Mouse (Mus musculus) liver, adult 2 months (tissue): ENCODE results near the gene Sgk1. TPM values are rescaled to one million over a fixed set of nuclear protein-coding genes. Genes with fewer than 3 reads are reported as not detected.

ENCODE experiments used
- DNase-seq: peaks from one replicate; pipeline ENCODE4 v3.0.0-alpha.2; 2011; ENCODE audit warnings: low read depth, low spot score; ENCODE audit errors: extremely low read depth
- H3K27ac ChIP-seq: fragments of 200-500 bp; replicated peaks from 2 replicates; pipeline ENCODE4 v1.5.1; 2012; ENCODE audit warnings: low read depth, mild to moderate bottlenecking, control low read depth, inconsistent platforms, low read length; ENCODE audit not compliant: insufficient read depth
- H3K27me3 ChIP-seq: fragments of 200-500 bp; 2 replicates; pipeline ENCODE4 v1.6.1; 2012; ENCODE audit warnings: mild to moderate bottlenecking, moderate library complexity, low read length, inconsistent platforms; ENCODE audit not compliant: control insufficient read depth, insufficient read depth
- H3K36me3 ChIP-seq: fragments of 200-500 bp; 2 replicates; pipeline ENCODE4 v1.6.1; 2012; ENCODE audit warnings: low read length, inconsistent platforms; ENCODE audit not compliant: control insufficient read depth, insufficient read depth
- H3K4me1 ChIP-seq: fragments of 200-500 bp; 2 replicates; pipeline ENCODE4 v1.6.1; 2011; ENCODE audit warnings: low read length; ENCODE audit not compliant: control insufficient read depth, insufficient read depth
- H3K4me3 ChIP-seq: fragments of 200-500 bp; 2 replicates; pipeline ENCODE4 v1.5.1; 2011; ENCODE audit warnings: low read depth, mild to moderate bottlenecking, control low read depth, low read length, moderate library complexity; ENCODE audit not compliant: insufficient read depth
- H3K79me2 ChIP-seq: fragments of 200-500 bp; 2 replicates; pipeline ENCODE4 v1.6.1; 2012; ENCODE audit warnings: inconsistent platforms, mild to moderate bottlenecking, low read length, moderate library complexity; ENCODE audit not compliant: control insufficient read depth, insufficient read depth
- H3K9ac ChIP-seq: fragments of 200-500 bp; 2 replicates; pipeline ENCODE4 v1.6.1; 2012; ENCODE audit warnings: low read depth, mild to moderate bottlenecking, control low read depth, inconsistent platforms, low read length
- CTCF ChIP-seq: fragments of 200-500 bp; IDR thresholded peaks from 2 replicates; pipeline ENCODE4 v1.5.1; 2011; ENCODE audit warnings: low read depth, low read length, control low read depth
- POLR2A ChIP-seq: fragments of 200-500 bp; IDR thresholded peaks from 2 replicates; pipeline ENCODE4 v1.6.1; 2011; ENCODE audit warnings: low read length, control low read depth; ENCODE audit not compliant: insufficient read depth; ENCODE audit errors: extremely low read depth
- WGBS: fragments of 180-500 bp; shearing (Covaris S2); methylation state at CpG from one replicate; pipeline ENCODE4 v1.1.7; 2018; 5-methylcytosine and 5-hydroxymethylcytosine counted together
- polyA plus RNA-seq: library from polyadenylated mRNA; depleted of rRNA; stranded (reverse); fragments of >200 nt; gene quantifications from 2 replicates; pipeline ENCODE4 v1.2.3, GENCODE M21; 2012
- total RNA-seq: library from RNA; depleted of rRNA; stranded (reverse); fragments of >200 nt; gene quantifications from 2 replicates; pipeline ENCODE4 v1.2.3, GENCODE M21; 2014

The Sgk1 gene
- total and polyA plus RNA-seq, 2 experiments, result 8.9 to 20.9 TPM

DNA sequence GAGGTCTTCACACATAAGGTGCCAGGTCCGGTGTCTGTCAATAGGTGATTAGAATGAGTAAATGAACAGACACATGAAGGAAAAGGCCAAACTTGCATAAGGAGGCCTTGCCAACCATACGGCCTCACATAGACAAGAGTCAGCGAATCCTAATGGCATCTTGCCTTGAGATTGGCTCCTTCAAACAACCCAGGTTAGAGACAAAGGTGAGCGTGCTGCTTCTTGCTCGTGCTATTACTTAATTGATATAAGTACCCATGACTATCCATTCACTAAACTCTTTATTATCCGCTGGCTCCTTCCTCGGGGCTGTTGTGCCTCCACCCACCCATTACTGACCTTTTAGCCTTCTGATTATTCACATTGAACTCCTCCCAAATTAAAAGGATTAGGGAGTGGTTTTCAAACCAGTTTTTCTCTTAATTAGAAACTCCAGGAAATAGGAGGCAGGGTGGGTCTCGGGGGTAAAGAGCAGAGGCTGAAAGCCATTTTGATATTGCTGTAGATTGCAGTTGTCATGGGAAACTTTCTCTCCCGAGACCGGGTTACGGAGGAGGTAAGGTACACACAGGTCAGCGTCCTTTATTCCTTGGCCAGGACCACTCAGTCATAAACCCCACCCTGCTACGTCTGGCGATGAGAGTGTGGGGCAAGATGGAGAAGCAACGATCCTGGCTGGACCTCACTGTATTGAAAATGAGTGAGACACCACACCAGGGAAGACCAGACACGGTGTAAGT, 33.9 kb upstream of the Sgk1 start:
- Histone ChIP-seq H3K9ac (no peak overlapping the region), H3K27ac (no peak overlapping the region), H3K36me3 (no peaks in the 10 kb centered on the region), H3K4me3 (no peak overlapping the region), H3K79me2 (no peaks in the 10 kb centered on the region), H3K27me3 (no peaks in the 10 kb centered on the region), H3K4me1 (no peaks in the 10 kb centered on the region)
- TF ChIP-seq CTCF, result no peak
- no peak for TF ChIP-seq POLR2A
- DNase-seq, result no peak
- 92% methylated on average over 16 of the region's 16 CpGs for WGBS

DNA sequence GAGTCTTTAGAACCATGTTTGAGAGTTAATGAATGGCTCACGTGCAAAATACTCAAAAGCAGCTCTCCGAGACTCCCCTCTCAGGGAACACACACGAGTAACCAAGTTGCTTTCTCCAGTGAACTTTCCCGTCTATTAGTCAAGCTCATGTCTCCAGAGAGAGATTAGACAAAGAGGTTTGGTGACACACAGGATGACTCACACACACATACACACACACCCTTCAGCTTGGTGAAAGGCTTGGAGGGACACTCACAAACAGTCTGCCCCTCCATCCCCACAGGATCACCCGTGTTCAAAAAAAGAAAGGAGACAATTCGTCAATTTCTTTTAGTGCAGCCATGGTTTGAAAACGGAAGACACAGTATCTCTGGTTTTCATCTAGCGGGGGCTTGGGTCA, 32.7 kb upstream of the Sgk1 start:
- DNase-seq, result no peak
- no peak overlapping the region for H3K4me3 ChIP-seq
- H3K27me3 ChIP-seq, result no peaks in the 10 kb centered on the region
- no peak for TF ChIP-seq CTCF
- no peak for TF ChIP-seq POLR2A
- H3K79me2 ChIP-seq, result no peaks in the 10 kb centered on the region
- no peaks in the 10 kb centered on the region for H3K4me1 ChIP-seq
- no peak overlapping the region for H3K27ac ChIP-seq
- no peaks in the 10 kb centered on the region for H3K36me3 ChIP-seq
- no peak overlapping the region for H3K9ac ChIP-seq
- WGBS, result 91% methylated on average over 8 of the region's 8 CpGs

DNA sequence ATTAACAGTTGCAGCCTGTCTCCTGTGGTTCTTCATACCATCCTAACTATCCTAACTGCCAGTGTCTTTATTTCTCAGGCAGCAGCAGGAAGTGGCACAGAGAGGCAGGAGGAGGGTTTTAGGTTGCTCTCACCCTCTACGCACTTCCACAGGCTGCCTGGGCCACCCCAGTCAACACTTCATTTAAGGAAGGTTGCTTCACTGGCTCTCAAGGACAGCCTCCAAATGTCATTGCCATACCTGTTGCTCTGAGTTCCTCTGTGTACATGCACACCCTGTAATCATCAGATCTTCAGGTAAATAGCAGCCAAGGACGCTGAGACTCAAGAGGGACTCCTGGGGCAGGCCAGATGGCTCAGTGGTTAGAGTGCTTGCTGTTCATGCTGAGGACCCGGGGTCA, 31.7 kb upstream of the Sgk1 start:
- TF ChIP-seq CTCF (no peak), POLR2A (no peak)
- H3K4me1 ChIP-seq, result no peaks in the 10 kb centered on the region
- WGBS, result 82% methylated on average over 3 of the region's 3 CpGs
- H3K9ac ChIP-seq, result no peak overlapping the region
- no peaks in the 10 kb centered on the region for H3K79me2 ChIP-seq
- DNase-seq, result no peak
- no peak overlapping the region for H3K27ac ChIP-seq
- H3K4me3 ChIP-seq, result no peak overlapping the region
- no peaks in the 10 kb centered on the region for H3K27me3 ChIP-seq
- H3K36me3 ChIP-seq, result no peaks in the 10 kb centered on the region

DNA sequence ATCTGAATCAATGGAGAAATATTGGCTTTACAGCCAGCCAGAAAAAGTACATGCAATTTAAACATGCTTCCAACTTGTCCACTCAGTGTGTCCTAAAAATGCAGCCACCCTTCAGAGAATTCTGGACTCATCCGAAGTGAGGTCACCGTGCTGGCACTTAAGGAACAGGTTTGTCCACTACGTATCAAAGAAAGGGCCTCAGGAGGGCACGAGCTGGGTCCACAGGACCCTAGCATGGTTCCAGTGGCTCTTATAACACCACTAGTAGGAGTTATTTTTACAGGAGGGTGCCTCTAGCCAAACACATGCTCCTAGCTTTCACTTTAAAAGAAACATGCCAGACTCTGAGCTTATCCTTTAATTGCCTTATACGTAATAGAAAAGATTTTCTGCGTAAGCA, 28.9 kb upstream of the Sgk1 start:
- no peaks in the 10 kb centered on the region for H3K27me3 ChIP-seq
- 88% methylated on average over 6 of the region's 6 CpGs for WGBS
- no peak for TF ChIP-seq POLR2A
- H3K36me3 ChIP-seq, result no peaks in the 10 kb centered on the region
- DNase-seq, result no peak
- H3K9ac ChIP-seq, result no peak overlapping the region
- no peak overlapping the region for H3K27ac ChIP-seq
- H3K4me3 ChIP-seq, result no peak overlapping the region
- no peaks in the 10 kb centered on the region for H3K4me1 ChIP-seq
- H3K79me2 ChIP-seq, result no peaks in the 10 kb centered on the region

DNA sequence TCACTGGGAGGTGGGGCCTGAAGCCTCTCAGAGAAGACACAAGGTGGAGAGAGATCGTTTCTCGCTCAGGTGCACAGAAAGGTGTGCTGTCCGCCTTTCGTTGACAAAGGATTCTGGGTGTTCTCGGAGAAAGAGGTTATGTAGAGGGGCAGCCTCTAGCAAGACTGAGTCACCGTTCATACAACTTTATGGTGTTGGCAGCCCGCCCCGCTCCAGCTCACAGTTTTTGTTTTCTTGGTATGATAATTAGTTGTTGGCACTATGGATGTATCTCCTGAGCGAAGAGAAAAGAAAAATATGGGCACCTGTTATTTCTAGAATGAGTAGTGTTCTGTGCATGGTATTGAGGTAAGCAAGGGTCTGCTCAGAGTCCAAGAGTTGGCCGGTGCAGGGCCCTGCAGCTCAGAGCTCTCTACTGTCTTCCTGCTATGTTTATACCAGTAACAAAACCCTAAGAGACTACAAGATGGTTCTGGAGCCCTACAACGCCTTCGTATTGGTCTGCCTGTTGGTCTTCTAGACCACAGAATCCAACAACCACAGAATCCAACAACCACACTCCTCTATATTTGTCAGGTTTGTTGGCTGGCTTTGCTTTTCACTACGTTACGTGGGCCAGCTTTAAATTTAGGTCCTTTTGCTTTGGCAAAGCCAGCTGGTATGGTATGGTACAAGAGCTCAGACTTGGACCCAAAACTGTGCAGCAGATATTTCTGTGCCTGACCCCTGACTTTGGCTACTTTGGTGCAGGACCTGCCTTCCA, 28.2 kb upstream of the Sgk1 start:
- no peak for DNase-seq

DNA sequence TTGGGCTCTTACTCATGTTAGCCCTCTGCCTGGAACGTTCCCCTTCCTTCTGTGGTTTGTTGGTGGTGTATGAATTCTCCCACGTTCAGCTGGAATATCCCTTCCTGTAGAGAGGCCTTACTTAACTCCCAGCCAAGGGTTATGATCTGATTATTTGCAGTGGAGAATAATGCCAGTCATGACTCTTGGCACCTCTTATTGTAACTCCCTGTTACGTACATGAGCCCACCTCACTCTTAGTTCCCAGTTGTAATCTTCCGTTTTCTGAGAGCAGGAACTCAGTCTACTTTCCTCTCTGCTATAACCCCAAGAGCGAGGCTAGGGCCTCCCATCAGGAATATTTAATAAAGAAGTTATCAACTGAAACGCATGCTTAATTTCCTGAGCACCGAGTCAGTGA, 26.6 kb upstream of the Sgk1 start:
- no peaks in the 10 kb centered on the region for H3K79me2 ChIP-seq
- TF ChIP-seq CTCF (no peak), POLR2A (no peak)

More for the DNA sequence above, 28.2 kb upstream of the Sgk1 start:
- TF ChIP-seq CTCF (no peak), POLR2A (no peak)
- no peaks in the 10 kb centered on the region for H3K36me3 ChIP-seq
- no peaks in the 10 kb centered on the region for H3K79me2 ChIP-seq
- 92% methylated on average over 14 of the region's 14 CpGs for WGBS
- no peak overlapping the region for H3K4me3 ChIP-seq
- no peaks in the 10 kb centered on the region for H3K27me3 ChIP-seq
- no peak overlapping the region for H3K9ac ChIP-seq
- H3K4me1 ChIP-seq, result no peaks in the 10 kb centered on the region
- H3K27ac ChIP-seq, result no peak overlapping the region

More for the DNA sequence above, 26.6 kb upstream of the Sgk1 start:
- DNase-seq, result no peak
- no peaks in the 10 kb centered on the region for H3K36me3 ChIP-seq
- no peaks in the 10 kb centered on the region for H3K4me1 ChIP-seq
- H3K27ac ChIP-seq, result no peak overlapping the region
- H3K27me3 ChIP-seq, result no peaks in the 10 kb centered on the region
- WGBS, result 79% methylated on average over 7 of the region's 7 CpGs
- H3K4me3 ChIP-seq, result no peak overlapping the region
- no peak overlapping the region for H3K9ac ChIP-seq
